Mouse (Mus musculus) G1E (cell line): ENCODE measurements around the gene Uap1. TPM values are rescaled to one million over a fixed set of nuclear protein-coding genes. Genes with fewer than 3 reads are reported as not detected.

Experiments
- ATAC-seq: 2 replicates; pipeline ENCODE4 v1.8.0; 2016; ENCODE audit warnings: mild to moderate bottlenecking; ENCODE audit not compliant: insufficient number of reproducible peaks, poor library complexity, low FRiP score, severe bottlenecking; ENCODE audit errors: extremely low read depth
- DNase-seq: peaks from one replicate; pipeline ENCODE4 v3.0.0; 2012; ENCODE audit warnings: low spot score
- H3K27me3 ChIP-seq: 2 replicates; pipeline ENCODE4 v1.6.1; 2012; ENCODE audit warnings: mild to moderate bottlenecking, low read length, inconsistent platforms; ENCODE audit not compliant: insufficient read depth
- H3K36me3 ChIP-seq: replicated peaks from 2 replicates; pipeline ENCODE3; 2012; ENCODE audit warnings: mild to moderate bottlenecking, inconsistent platforms
- H3K4me1 ChIP-seq: 2 replicates; pipeline ENCODE4 v1.6.1; 2012; ENCODE audit warnings: low read depth, low read length, inconsistent platforms, mixed read lengths; ENCODE audit not compliant: insufficient read depth
- H3K4me3 ChIP-seq: 2 replicates; pipeline ENCODE4 v1.5.1; 2012; ENCODE audit warnings: low read depth, mild to moderate bottlenecking, inconsistent platforms, low read length, moderate library complexity, mixed read lengths
- H3K9me3 ChIP-seq: replicated peaks from 2 replicates; pipeline ENCODE4 v1.6.1; 2012; ENCODE audit warnings: inconsistent platforms
- CTCF ChIP-seq: IDR thresholded peaks from 2 replicates; pipeline ENCODE4 v1.5.1; 2012; ENCODE audit warnings: low read depth, low read length, inconsistent platforms, mixed read lengths
- GATA1 ChIP-seq: IDR thresholded peaks from 2 replicates; pipeline ENCODE4 v1.6.1; 2012; ENCODE audit warnings: borderline replicate concordance, low read length, inconsistent platforms, mixed read lengths
- GATA2 ChIP-seq: IDR thresholded peaks from 2 replicates; pipeline ENCODE4 v1.6.1; 2012; ENCODE audit warnings: low read depth, low read length, inconsistent platforms, borderline replicate concordance
- POLR2AphosphoS5 ChIP-seq: IDR thresholded peaks from 2 replicates; pipeline ENCODE4 v1.6.1; 2012; ENCODE audit warnings: low read depth, low read length, inconsistent platforms; ENCODE audit not compliant: insufficient replicate concordance
- TAL1 ChIP-seq: conservative IDR thresholded peaks from 2 replicates; pipeline ENCODE4 v1.6.1; 2012; ENCODE audit warnings: low read depth, low read length, inconsistent platforms, mixed read lengths
- polyA plus RNA-seq: library from polyadenylated mRNA; stranded (reverse); fragments of >175 nt; gene quantifications from 2 replicates; pipeline ENCODE4 v1.2.3, GENCODE M21; 2012
- total RNA-seq, 2 experiments: library from RNA; stranded (forward) in 1 of 2; stranded (reverse) in 1 of 2; fragments of 200-1000 nt in 1 of 2; fragments of >200 nt in 1 of 2; fragmentation: Nextera tagmentation in 1 of 2; gene quantifications; 2 replicates each; pipeline ENCODE4 v1.2.3; 2014 to 2017

Uap1 gene
- total and polyA plus RNA-seq, 3 experiments: 24.1 to 530 (median 171) TPM

GRCm38 (mm10) chr1:170150870-170151269 is 23.9 kb downstream of the Uap1 start:
- Histone ChIP-seq H3K4me1 (peaks cover 30% of the 10 kb centered on the region), H3K27me3 (no peaks in the 10 kb centered on the region), H3K9me3 (no peaks in the 10 kb centered on the region), H3K36me3 (peaks cover 81% of the 10 kb centered on the region), H3K4me3 (no peak overlapping the region)
- no peak for ATAC-seq
- TF ChIP-seq GATA1: no peak
- no peak for TF ChIP-seq TAL1
- no peak for TF ChIP-seq POLR2AphosphoS5
- no peak for TF ChIP-seq CTCF
- no peak for TF ChIP-seq GATA2
- DNase-seq: no peak

- Histone ChIP-seq H3K36me3 (peaks cover 81% of the 10 kb centered on the region), H3K4me1 (peaks cover 32% of the 10 kb centered on the region), H3K27me3 (no peaks in the 10 kb centered on the region), H3K9me3 (no peaks in the 10 kb centered on the region), H3K4me3 (no peak overlapping the region)
- no peak for TF ChIP-seq GATA2
- TF ChIP-seq GATA1: no peak
- no peak for TF ChIP-seq CTCF
- TF ChIP-seq TAL1: no peak
- TF ChIP-seq POLR2AphosphoS5: no peak
- DNase-seq: no peak
- no peak for ATAC-seq
Observed at GRCm38 (mm10) chr1:170149756-170150155, 25.0 kb downstream of the Uap1 start.

- no peak for TF ChIP-seq POLR2AphosphoS5
- peak; percentile 51 for TF ChIP-seq TAL1
- Histone ChIP-seq H3K9me3 (no peaks in the 10 kb centered on the region), H3K27me3 (no peaks in the 10 kb centered on the region), H3K4me3 (no peak overlapping the region), H3K4me1 (peaks cover 32% of the 10 kb centered on the region), H3K36me3 (peaks cover 83% of the 10 kb centered on the region)
- DNase-seq (peak; percentile 21), ATAC-seq (peak; percentile 79)
Observed at GRCm38 (mm10) chr1:170148536-170148935, 26.2 kb downstream of the Uap1 start.

DNA sequence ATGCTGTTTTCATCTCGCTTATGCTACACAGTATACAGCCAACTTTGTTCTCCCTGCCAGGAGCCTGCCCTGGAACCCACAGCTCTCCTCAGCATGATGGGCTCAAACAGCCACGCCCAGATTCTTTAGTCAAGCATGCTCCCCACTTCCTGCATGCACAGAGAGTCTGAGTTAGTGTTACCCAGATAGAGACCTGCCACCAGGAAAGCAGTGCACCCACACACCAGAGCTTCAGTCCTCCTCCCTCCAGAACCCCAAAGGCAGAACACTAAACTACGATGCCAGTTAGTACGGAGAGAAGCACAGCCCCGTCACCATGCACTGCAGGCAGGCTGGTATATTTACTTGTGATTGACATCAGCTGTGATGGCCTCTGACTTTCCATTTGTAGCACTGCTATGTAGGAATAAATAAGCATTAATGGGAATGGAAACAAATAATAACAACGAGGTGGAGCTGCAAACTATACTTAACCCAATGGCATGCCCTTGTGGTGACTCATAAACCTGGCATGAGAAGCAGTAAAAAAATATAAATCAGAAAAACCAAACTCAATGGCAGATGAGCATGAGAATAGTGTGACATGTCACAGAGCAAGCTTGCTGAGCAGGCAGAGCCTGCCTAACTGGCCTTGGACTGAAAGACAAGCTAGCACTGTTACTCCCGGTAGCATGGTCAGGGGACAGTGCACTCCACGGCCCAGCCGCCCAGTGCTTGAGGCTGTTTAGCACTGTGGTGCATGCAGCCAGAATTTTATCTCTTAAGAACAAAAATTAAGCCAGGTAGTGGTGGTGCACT is 26.9 kb downstream of the Uap1 start:
- TF ChIP-seq POLR2AphosphoS5 (no peak), TAL1 (no peak), GATA2 (no peak), GATA1 (no peak)
- ATAC-seq (peak; percentile 59), DNase-seq (no peak)
- Histone ChIP-seq H3K27me3 (no peaks in the 10 kb centered on the region), H3K4me3 (peak overlapping the region; percentile 29; the same call in 1 of the 2 replicates), H3K9me3 (no peaks in the 10 kb centered on the region), H3K36me3 (peaks cover 88% of the 10 kb centered on the region), H3K4me1 (peaks cover 32% of the 10 kb centered on the region)

- Histone ChIP-seq H3K36me3 (peaks cover 91% of the 10 kb centered on the region), H3K9me3 (no peaks in the 10 kb centered on the region)
Observed at GRCm38 (mm10) chr1:170145606-170146005, 29.2 kb downstream of the Uap1 start.

GRCm38 (mm10) chr1:170142256-170142871 is 32.4 kb downstream of the Uap1 start:
- peaks cover 76% of the 10 kb centered on the region for H3K36me3 ChIP-seq
- no peaks in the 10 kb centered on the region for H3K9me3 ChIP-seq
- DNase-seq: no peak
- ATAC-seq: no peak
- H3K27me3 ChIP-seq: no peaks in the 10 kb centered on the region
- no peak overlapping the region for H3K4me3 ChIP-seq
- peaks cover 4% of the 10 kb centered on the region for H3K4me1 ChIP-seq
- TF ChIP-seq TAL1: no peak
- TF ChIP-seq GATA2: no peak
- TF ChIP-seq CTCF: no peak
- no peak for TF ChIP-seq POLR2AphosphoS5
- no peak for TF ChIP-seq GATA1

More at GRCm38 (mm10) chr1:170145606-170146005, 29.2 kb downstream of the Uap1 start:
- H3K27me3 ChIP-seq: no peaks in the 10 kb centered on the region
- peaks cover 30% of the 10 kb centered on the region for H3K4me1 ChIP-seq
- no peak for TF ChIP-seq POLR2AphosphoS5
- no peak for TF ChIP-seq GATA1
- no peak for TF ChIP-seq TAL1
- no peak for TF ChIP-seq CTCF
- TF ChIP-seq GATA2: no peak
- ATAC-seq (no peak), DNase-seq (no peak)
- H3K4me3 ChIP-seq: no peak overlapping the region
